In the genomic region with DNA sequence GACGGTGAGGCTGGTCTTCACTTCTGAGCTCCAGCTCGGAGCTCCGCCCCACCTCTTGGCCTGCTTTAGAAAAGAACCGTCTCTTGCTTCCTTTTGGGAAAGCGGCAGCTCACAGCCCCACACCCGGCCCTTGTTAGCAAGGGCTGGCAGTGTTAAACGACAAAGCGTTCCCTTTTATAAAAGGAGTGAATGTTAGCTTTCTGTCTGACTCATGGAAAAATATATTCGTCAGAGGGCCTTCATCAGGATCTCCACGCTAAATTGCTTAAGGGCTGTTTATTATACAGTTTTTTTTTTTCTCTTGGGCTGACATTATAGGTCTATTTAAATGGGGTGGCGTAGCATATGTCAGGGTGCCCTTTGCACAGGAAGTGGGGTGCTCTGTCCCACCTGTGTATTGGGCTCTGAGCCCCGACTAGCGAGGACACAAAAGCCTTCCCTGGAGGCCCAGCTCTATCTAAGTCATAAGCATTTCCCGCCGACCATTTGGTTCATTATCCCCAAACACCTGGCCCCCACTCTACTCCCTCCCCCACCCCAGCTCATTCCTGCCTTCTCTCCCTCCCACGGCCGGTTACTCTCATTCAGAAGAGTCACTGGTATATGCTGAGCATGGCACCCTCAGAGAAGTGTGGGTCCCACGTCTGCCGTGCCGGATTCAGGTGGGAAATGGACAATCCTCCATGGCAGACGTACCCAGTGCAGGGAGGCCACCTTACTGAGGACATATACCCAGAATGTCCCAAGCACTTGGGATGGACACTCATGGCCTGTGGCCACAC, we compare ENCODE assay signal across 10 mouse cellular contexts. TPM values are rescaled to one million over a fixed set of nuclear protein-coding genes. Genes with fewer than 3 reads are reported as not detected.
A peak's percentile ranks its signal among the peaks of the same experiment; 100 is the strongest.
DNase-seq lines count a peak whose midpoint lies in the region; ATAC-seq and TF ChIP-seq lines count a peak whose summit lies in the region.
"Had no signal": no experiment of that assay in that cellular context is flagged by ENCODE, and none has a peak within 500 bp of the region (broad histone marks: within the 10 kb centered on the region; RNA-seq: fewer than 3 reads in every experiment).

No protein-coding gene starts in this region.

- H3K9me3 ChIP-seq in forebrain, embryonic 15.5 days: no peaks in the 10 kb centered on the region
- no peaks in the 10 kb centered on the region for H3K9me3 ChIP-seq in forebrain, embryonic 13.5 days (replicated peaks)
- no peaks in the 10 kb centered on the region for H3K9me3 ChIP-seq in midbrain, postnatal 0 days (ENCODE audit: low read length)
- no peaks in the 10 kb centered on the region for H3K9me3 ChIP-seq in midbrain, embryonic 10.5 days (replicated peaks)
- H3K9me3 ChIP-seq in heart, postnatal 0 days (replicated peaks; ENCODE audit: control insufficient read depth, low read length): no peaks in the 10 kb centered on the region

- H3K27ac ChIP-seq in forebrain, embryonic 15.5 days (replicated peaks): 0 out of 2 replicates have a peak overlapping the region, but pooled peaks have one; percentile 0
- H3K27ac ChIP-seq in forebrain, embryonic 13.5 days: no peak overlapping the region
- H3K27ac ChIP-seq in midbrain, postnatal 0 days (ENCODE audit: low read depth, low read length): peak overlapping the region; percentile 44
- H3K27ac ChIP-seq in midbrain, embryonic 10.5 days (replicated peaks): no peak overlapping the region
- peak overlapping the region; percentile 67 for H3K27ac ChIP-seq in heart, postnatal 0 days (ENCODE audit: low read depth)

- no peaks in the 10 kb centered on the region for H3K27me3 ChIP-seq in forebrain, embryonic 15.5 days
- no peaks in the 10 kb centered on the region for H3K27me3 ChIP-seq in forebrain, embryonic 13.5 days
- no peaks in the 10 kb centered on the region for H3K27me3 ChIP-seq in midbrain, postnatal 0 days (ENCODE audit: insufficient read depth, low read length)
- no peaks in the 10 kb centered on the region for H3K27me3 ChIP-seq in midbrain, embryonic 10.5 days (ENCODE audit: low read depth, poor library complexity, severe bottlenecking)
- H3K27me3 ChIP-seq in heart, postnatal 0 days (ENCODE audit: control insufficient read depth, insufficient read depth, low read length): no peaks in the 10 kb centered on the region
- H3K27me3 ChIP-seq in splenic B cell, adult 2 months (ENCODE audit: control insufficient read depth, insufficient read depth, low read length, poor library complexity, severe bottlenecking): no peaks in the 10 kb centered on the region

- no peaks in the 10 kb centered on the region for H3K36me3 ChIP-seq in forebrain, embryonic 15.5 days
- H3K36me3 ChIP-seq in forebrain, embryonic 13.5 days (ENCODE audit: poor library complexity, severe bottlenecking): 0 out of 2 replicates have a peak, but pooled peaks cover 4% of the 10 kb centered on the region
- H3K36me3 ChIP-seq in midbrain, postnatal 0 days (ENCODE audit: insufficient read depth, low read length): no peaks in the 10 kb centered on the region
- no peaks in the 10 kb centered on the region for H3K36me3 ChIP-seq in midbrain, embryonic 10.5 days
- H3K36me3 ChIP-seq in heart, postnatal 0 days (replicated peaks; ENCODE audit: control insufficient read depth, insufficient read depth, low read length): no peaks in the 10 kb centered on the region; the same call in 1 of the 2 replicates
- H3K36me3 ChIP-seq in splenic B cell, adult 2 months (ENCODE audit: control insufficient read depth, insufficient read depth, low read length, poor library complexity, severe bottlenecking): no peaks in the 10 kb centered on the region

- no peak for TF ChIP-seq CTCF in midbrain, postnatal 0 days (IDR thresholded peaks at IDR 0.05)
- no peak for TF ChIP-seq CTCF in heart, postnatal 0 days (IDR thresholded peaks at IDR 0.05; ENCODE audit: low read depth)

- no peak overlapping the region for H3K4me3 ChIP-seq in forebrain, embryonic 15.5 days
- H3K4me3 ChIP-seq in forebrain, embryonic 13.5 days: no peak overlapping the region
- no peak overlapping the region for H3K4me3 ChIP-seq in midbrain, postnatal 0 days (ENCODE audit: low read depth, low read length)
- no peak overlapping the region for H3K4me3 ChIP-seq in midbrain, embryonic 10.5 days
- no peak overlapping the region for H3K4me3 ChIP-seq in heart, postnatal 0 days (ENCODE audit: low read depth, low read length)
- H3K4me3 ChIP-seq: myocyte had no signal

- no peak for DNase-seq in midbrain, postnatal 0 days (ENCODE audit: low spot score)
- DNase-seq in midbrain, embryonic 10.5 days (ENCODE audit: low spot score): no peak
- no peak for DNase-seq in heart, postnatal 0 days (ENCODE audit: low spot score)
- DNase-seq in splenic B cell, adult 2 months (ENCODE audit: low read depth, low spot score): peak; percentile 18
- no peak for DNase-seq in cerebellum, adult 9-11 months
- DNase-seq in ovary, postnatal 10 days (ENCODE audit: low spot score): no peak
- DNase-seq: thymus, adult 18-20 months had no signal

- no peak; the same call in 1 of the 2 replicates for ATAC-seq in forebrain, embryonic 15.5 days (replicated peaks)
- ATAC-seq in forebrain, embryonic 13.5 days: no peak
- ATAC-seq in midbrain, postnatal 0 days (ENCODE audit: low FRiP score): no peak
- ATAC-seq in heart, postnatal 0 days (ENCODE audit: insufficient read depth, low read depth): no peak

- WGBS in forebrain, embryonic 15.5 days: 53% methylated on average over 21 of the region's 21 CpGs
- 55% methylated on average over 21 of the region's 21 CpGs for WGBS in forebrain, embryonic 13.5 days
- 58% methylated on average over 21 of the region's 21 CpGs for WGBS in midbrain, postnatal 0 days
- WGBS in midbrain, embryonic 10.5 days: 66% methylated on average over 21 of the region's 21 CpGs
- WGBS in heart, postnatal 0 days: 63% methylated on average over 21 of the region's 21 CpGs

- no peak overlapping the region for H3K9ac ChIP-seq in forebrain, embryonic 15.5 days (replicated peaks)
- H3K9ac ChIP-seq in forebrain, embryonic 13.5 days: no peak overlapping the region
- no peak overlapping the region for H3K9ac ChIP-seq in midbrain, postnatal 0 days (replicated peaks; ENCODE audit: low read length, poor library complexity, severe bottlenecking)
- H3K9ac ChIP-seq in heart, postnatal 0 days (replicated peaks; ENCODE audit: low read depth, low read length): no peak overlapping the region

- H3K4me1 ChIP-seq in forebrain, embryonic 15.5 days: peaks cover 18% of the 10 kb centered on the region
- peaks cover 17% of the 10 kb centered on the region for H3K4me1 ChIP-seq in forebrain, embryonic 13.5 days
- peaks cover 8% of the 10 kb centered on the region; the same call in 1 of the 2 replicates for H3K4me1 ChIP-seq in midbrain, postnatal 0 days (ENCODE audit: insufficient read depth, low read length)
- peaks cover 20% of the 10 kb centered on the region; the same call in 1 of the 2 replicates for H3K4me1 ChIP-seq in midbrain, embryonic 10.5 days
- peaks cover 17% of the 10 kb centered on the region for H3K4me1 ChIP-seq in heart, postnatal 0 days (ENCODE audit: control insufficient read depth, insufficient read depth)

- no peak for TF ChIP-seq EP300 in heart, postnatal 0 days (IDR thresholded peaks at IDR 0.05; ENCODE audit: low read depth)

- no peak overlapping the region for H3K4me2 ChIP-seq in forebrain, embryonic 15.5 days (replicated peaks)
- H3K4me2 ChIP-seq in forebrain, embryonic 13.5 days: no peak overlapping the region
- H3K4me2 ChIP-seq in midbrain, postnatal 0 days (ENCODE audit: low read depth, low read length, poor library complexity, severe bottlenecking): no peak overlapping the region
- H3K4me2 ChIP-seq in heart, postnatal 0 days (ENCODE audit: low read depth, low read length): no peak overlapping the region

RNA-seq across cellular contexts. Expression of gene Cd9, which starts 26.2 kb away (rescaled TPM):
- 75.6 and 81.6 TPM in 2 replicates for polyA plus RNA-seq in forebrain, embryonic 15.5 days (2015; fragmentation: Nextera tagmentation; extraction: Ambion mirVana)
- polyA plus RNA-seq in forebrain, embryonic 13.5 days (2015; fragmentation: Nextera tagmentation; extraction: Ambion mirVana): 48.3 and 52.3 TPM in 2 replicates
- 40.3 and 49.1 TPM in 2 replicates for total RNA-seq in midbrain, postnatal 0 days (2014; rRNA removed)
- 105 and 118 TPM in 2 replicates for polyA plus RNA-seq in midbrain, postnatal 0 days (2015; fragmentation: Nextera tagmentation; extraction: Ambion mirVana)
- polyA plus RNA-seq in midbrain, embryonic 10.5 days (2016; fragmentation: Nextera tagmentation; extraction: Ambion mirVana): 32.9 and 36.3 TPM in 2 replicates
- 51.9 and 72.4 TPM in 2 replicates for total RNA-seq in heart, postnatal 0 days (2014; rRNA removed; ENCODE audit: low replicate concordance)
- polyA plus RNA-seq in heart, postnatal 0 days (2015; fragmentation: Nextera tagmentation; extraction: Ambion mirVana): 99.3 and 99.4 TPM in 2 replicates

Comparison
In these comparisons a context has a peak if more than half of its experiments do, and no peak if none do; other contexts are left out.
1. H3K27ac ChIP-seq: peak in forebrain, embryonic 15.5 days (single experiment), midbrain, postnatal 0 days (single experiment) and heart, postnatal 0 days (single experiment); none in forebrain, embryonic 13.5 days (single experiment) and midbrain, embryonic 10.5 days (single experiment).